Mouse (Mus musculus) embryonic facial prominence, embryonic 10.5 days (tissue): ENCODE data around the gene Fyco1. TPM values are rescaled to one million over a fixed set of nuclear protein-coding genes. Genes with fewer than 3 reads are reported as not detected.

ENCODE experiments used
- DNase-seq: peaks from one replicate; pipeline ENCODE4 v3.0.0-alpha.2; 2017; ENCODE audit warnings: low spot score
- H3K27ac ChIP-seq: fragments of 300-500 bp; sonication (generic); replicated peaks from 2 replicates; pipeline ENCODE4 v1.5.1; 2016; ENCODE audit warnings: mild to moderate bottlenecking
- H3K27me3 ChIP-seq: fragments of 300-500 bp; sonication (generic); replicated peaks from 2 replicates; pipeline ENCODE4 v1.6.1; 2016; ENCODE audit warnings: low read depth, mild to moderate bottlenecking; ENCODE audit not compliant: poor library complexity, severe bottlenecking
- H3K36me3 ChIP-seq: fragments of 300-500 bp; sonication (generic); replicated peaks from 2 replicates; pipeline ENCODE4 v1.6.1; 2016; ENCODE audit warnings: mild to moderate bottlenecking, moderate library complexity
- H3K4me1 ChIP-seq: fragments of 300-500 bp; sonication (generic); 2 replicates; pipeline ENCODE4 v1.6.1; 2016
- H3K4me3 ChIP-seq: fragments of 300-500 bp; sonication (generic); 2 replicates; pipeline ENCODE4 v1.5.1; 2016; ENCODE audit warnings: mild to moderate bottlenecking, moderate library complexity
- H3K9me3 ChIP-seq: fragments of 300-500 bp; sonication (generic); 2 replicates; pipeline ENCODE4 v1.6.1; 2016; ENCODE audit warnings: mild to moderate bottlenecking
- WGBS: fragments of 180-500 bp; shearing (Covaris S2); methylation state at CpG from one replicate; pipeline ENCODE4 v1.1.7; 2016; 5-methylcytosine and 5-hydroxymethylcytosine counted together
- polyA plus RNA-seq: library from polyadenylated mRNA; unstranded; fragments of >200 nt; fragmentation: Nextera tagmentation; extraction: Ambion mirVana; gene quantifications from 2 replicates; pipeline ENCODE4 v1.2.1, GENCODE M21; 2016

The Fyco1 gene
- polyA plus RNA-seq: 10.9 and 11.2 TPM in 2 replicates

DNA sequence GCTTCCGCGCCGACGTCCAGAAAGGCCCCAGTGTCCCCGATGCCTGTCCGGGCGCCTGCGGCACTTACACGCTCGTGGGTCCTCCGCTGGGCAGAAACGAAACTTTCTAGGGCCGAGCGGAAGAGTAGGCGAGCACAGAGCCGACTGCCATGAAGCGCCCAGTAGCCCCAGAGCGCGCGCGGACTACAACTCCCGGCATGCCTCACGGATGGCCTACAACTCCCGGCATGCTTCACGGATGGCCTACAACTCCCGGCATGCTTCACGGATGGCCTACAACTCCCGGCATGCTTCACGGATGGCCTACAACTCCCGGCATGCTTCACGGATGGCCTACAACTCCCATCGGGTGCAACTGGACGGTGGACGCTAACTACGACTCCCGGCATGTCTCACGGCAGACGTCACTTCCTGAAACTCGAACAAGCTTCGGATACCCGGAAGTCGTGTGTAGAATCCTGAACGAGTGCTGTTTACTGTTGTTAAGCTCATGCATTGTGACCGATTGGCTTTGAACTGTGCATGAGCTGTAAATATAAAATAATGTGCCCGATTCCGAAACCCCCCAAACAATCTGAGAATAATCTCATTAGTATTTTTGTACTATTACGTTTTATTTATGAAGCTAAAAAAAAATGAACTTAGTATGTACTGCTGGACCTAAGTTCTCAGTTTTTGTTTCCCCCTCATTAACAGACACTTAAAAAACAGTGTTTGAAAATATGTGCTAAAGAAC, at the start of gene Fyco1:
TSS of gene Fyco1 (minus strand) at position 187 of the 736 bp plus-strand sequence.
- peaks cover 15% of the 10 kb centered on the region for H3K4me1 ChIP-seq
- WGBS: under 1% methylated on average over 47 of the region's 47 CpGs
- H3K27me3 ChIP-seq: no peaks in the 10 kb centered on the region
- H3K4me3 ChIP-seq: peak within 1 kb of the TSS; percentile 82
- no peaks in the 10 kb centered on the region for H3K36me3 ChIP-seq
- no peaks in the 10 kb centered on the region for H3K9me3 ChIP-seq
- H3K27ac ChIP-seq: peak within 1 kb of the TSS; percentile 93
- DNase-seq: peak; percentile 93

DNA sequence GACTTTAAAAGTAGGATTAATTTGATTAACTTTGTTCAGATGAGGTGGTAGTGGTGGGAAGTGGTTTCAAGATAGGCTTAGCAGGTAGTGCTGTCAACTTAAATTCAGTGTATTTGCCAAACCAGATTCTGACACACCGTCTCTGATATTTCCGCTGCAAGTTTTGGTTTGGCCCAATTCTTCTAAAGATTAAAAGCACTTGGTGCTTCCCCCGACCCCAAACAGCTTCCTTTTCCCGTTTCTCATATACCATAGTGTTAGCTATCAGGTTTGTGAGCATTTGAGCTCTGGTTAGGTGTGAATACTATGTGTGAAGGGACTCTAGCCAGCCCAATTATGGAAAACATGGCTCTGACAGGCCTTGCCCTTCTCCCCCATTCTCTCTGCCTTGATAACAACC, 20.4 kb upstream of the Fyco1 start:
- H3K4me1 ChIP-seq: no peaks in the 10 kb centered on the region
- WGBS: 71% methylated on average over 4 of the region's 4 CpGs
- no peak for DNase-seq
- no peak overlapping the region for H3K27ac ChIP-seq
- H3K4me3 ChIP-seq: no peak overlapping the region
- H3K27me3 ChIP-seq: no peaks in the 10 kb centered on the region
- H3K9me3 ChIP-seq: no peaks in the 10 kb centered on the region
- no peaks in the 10 kb centered on the region for H3K36me3 ChIP-seq

DNA sequence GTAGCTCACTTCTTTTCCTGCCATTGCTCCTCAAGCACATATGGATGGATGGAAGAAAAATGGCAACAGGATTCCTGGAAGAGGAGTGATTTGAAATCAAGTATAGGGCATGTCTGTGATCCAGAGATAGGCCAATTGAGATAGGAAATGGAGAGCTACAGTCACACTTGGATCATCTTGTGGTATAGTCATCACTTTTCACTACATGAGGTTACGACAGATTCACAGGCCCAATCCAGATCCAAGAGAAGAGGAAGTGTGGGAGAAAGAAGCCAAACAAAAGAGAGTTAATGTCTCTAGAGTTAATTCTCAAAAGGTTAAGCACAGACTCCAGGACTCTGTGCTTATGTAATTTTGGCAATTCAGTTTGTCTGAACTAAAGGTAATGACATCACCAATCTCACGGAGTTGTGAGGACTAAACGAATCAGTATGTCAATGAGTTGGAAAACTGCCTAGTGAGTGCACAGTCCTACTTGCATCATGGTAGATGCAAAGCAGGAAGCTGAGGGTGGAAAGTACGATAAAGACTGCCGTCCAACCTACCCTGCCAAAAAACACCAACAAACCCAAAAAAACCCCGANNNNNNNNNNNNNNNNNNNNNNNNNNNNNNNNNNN, 17.6 kb upstream of the Fyco1 start:
- WGBS: 59% methylated on average over 6 of the region's 6 CpGs
- Histone ChIP-seq H3K9me3 (no peaks in the 10 kb centered on the region), H3K4me1 (no peaks in the 10 kb centered on the region), H3K4me3 (no peak overlapping the region), H3K27ac (no peak overlapping the region), H3K36me3 (no peaks in the 10 kb centered on the region), H3K27me3 (no peaks in the 10 kb centered on the region)
- no peak for DNase-seq

DNA sequence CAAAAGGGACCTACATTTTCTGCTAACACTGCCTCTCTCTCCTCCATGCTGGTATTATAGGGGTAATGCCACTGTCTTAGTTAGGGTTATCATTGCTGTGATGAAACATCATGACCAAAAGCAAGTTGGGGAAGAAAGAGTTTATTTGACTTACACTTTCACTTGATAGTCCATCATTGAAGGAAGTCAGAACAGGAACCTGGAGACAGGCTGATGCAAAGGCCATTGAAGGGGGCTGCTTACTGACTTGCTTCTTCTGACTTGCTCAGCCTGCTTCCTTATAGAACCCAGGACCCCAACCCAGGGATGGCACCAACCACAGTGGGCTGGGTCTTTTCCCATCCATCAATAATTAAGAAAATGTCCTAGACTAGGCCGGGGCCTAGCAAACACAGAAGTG, 11.9 kb upstream of the Fyco1 start:
- H3K4me1 ChIP-seq: no peaks in the 10 kb centered on the region
- H3K27ac ChIP-seq: no peak overlapping the region
- H3K9me3 ChIP-seq: no peaks in the 10 kb centered on the region
- no peak for DNase-seq
- H3K4me3 ChIP-seq: no peak overlapping the region
- 89% methylated on average over 1 of the region's 1 CpGs for WGBS
- H3K36me3 ChIP-seq: no peaks in the 10 kb centered on the region
- H3K27me3 ChIP-seq: no peaks in the 10 kb centered on the region

DNA sequence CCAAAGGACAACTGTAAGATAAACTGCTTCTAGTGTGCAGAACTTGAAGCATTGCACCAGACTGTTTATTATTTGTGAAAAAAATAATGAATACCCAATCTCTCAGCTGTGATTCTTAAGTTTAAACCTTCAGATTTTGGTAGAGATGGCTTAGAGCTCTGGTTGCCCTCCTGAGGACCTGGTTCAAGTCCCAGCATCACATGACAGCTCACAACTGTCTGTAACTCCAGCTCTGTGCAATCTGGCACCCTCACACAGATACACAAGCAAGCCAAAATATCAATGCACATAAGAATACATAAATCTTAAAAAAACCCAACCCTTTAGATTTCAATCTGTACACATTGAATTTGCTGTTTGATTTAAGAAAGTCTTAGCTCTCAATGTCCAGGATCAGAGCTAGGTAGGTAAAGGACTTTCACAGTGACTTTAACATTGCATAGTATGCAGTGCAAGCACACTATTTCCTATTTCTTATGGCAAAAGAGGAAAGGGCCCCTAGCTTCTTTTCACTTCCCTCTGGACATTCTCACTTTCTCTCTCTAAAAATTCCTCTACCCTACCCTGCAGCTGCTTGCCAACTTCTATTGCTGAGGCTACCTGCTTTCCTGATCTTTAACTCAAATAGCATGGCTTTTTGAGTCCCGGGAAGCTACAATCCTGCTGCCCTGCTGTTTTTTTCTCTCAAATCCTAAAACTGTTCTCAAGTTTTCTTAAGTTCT, 11.4 kb upstream of the Fyco1 start:
- 90% methylated on average over 1 of the region's 1 CpGs for WGBS
- H3K9me3 ChIP-seq: no peaks in the 10 kb centered on the region
- H3K4me3 ChIP-seq: no peak overlapping the region
- no peaks in the 10 kb centered on the region for H3K36me3 ChIP-seq
- H3K27ac ChIP-seq: no peak overlapping the region
- no peaks in the 10 kb centered on the region for H3K4me1 ChIP-seq
- H3K27me3 ChIP-seq: no peaks in the 10 kb centered on the region
- no peak for DNase-seq

DNA sequence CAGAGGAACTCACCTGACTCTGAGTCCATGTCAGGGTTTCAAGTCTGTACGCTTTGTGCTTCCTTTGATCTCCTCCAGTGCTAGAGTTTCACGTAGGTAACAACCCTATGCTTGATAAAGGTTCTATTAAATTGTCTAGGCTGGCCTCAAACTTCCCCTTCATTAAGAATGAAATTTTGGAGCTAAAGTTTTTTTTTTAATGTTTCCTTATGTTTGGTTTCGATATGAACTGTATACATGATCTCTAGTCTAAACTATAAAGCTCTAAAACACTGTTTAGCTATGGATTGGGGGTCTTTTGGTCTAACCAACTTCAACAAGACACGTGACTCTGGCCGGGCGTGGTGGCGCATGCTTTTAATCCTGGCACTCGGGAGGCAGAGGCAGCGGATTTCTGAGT, 10.2 kb upstream of the Fyco1 start, which contains the start of gene Xcr1:
TSS of gene Xcr1 (minus strand) at position 101 of the 400 bp plus-strand sequence.
- Histone ChIP-seq H3K36me3 (no peaks in the 10 kb centered on the region), H3K27ac (no peak within 1 kb of the TSS), H3K4me1 (no peaks in the 10 kb centered on the region), H3K27me3 (no peaks in the 10 kb centered on the region), H3K4me3 (no peak within 1 kb of the TSS), H3K9me3 (no peaks in the 10 kb centered on the region)
- 84% methylated on average over 9 of the region's 9 CpGs for WGBS
- no peak for DNase-seq

DNA sequence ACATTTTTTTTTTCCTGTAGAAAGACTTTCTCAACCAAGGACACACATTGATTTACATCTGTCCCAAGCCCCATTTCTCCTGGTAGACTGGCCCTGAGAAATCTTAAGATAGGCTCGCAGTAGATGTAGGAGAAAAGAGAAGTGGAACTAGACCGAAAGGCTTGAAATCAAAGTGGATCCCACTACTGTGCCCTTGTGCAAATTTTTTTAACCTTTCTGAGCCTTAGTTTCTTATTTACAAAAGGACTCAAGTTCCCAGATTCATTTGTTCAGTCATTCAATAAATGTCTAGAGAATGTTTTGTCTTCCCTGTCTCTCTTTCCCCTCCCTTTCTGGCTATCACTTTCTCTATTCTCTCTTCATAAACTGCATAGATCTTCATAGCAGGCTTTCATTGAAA, 5.1 kb upstream of the Fyco1 start:
- Histone ChIP-seq H3K27ac (no peak overlapping the region), H3K4me1 (peaks cover 2% of the 10 kb centered on the region; the same call in 1 of the 2 replicates), H3K36me3 (no peaks in the 10 kb centered on the region), H3K9me3 (no peaks in the 10 kb centered on the region), H3K27me3 (no peaks in the 10 kb centered on the region), H3K4me3 (no peak overlapping the region)
- 88% methylated on average over 2 of the region's 2 CpGs for WGBS
- DNase-seq: no peak

DNA sequence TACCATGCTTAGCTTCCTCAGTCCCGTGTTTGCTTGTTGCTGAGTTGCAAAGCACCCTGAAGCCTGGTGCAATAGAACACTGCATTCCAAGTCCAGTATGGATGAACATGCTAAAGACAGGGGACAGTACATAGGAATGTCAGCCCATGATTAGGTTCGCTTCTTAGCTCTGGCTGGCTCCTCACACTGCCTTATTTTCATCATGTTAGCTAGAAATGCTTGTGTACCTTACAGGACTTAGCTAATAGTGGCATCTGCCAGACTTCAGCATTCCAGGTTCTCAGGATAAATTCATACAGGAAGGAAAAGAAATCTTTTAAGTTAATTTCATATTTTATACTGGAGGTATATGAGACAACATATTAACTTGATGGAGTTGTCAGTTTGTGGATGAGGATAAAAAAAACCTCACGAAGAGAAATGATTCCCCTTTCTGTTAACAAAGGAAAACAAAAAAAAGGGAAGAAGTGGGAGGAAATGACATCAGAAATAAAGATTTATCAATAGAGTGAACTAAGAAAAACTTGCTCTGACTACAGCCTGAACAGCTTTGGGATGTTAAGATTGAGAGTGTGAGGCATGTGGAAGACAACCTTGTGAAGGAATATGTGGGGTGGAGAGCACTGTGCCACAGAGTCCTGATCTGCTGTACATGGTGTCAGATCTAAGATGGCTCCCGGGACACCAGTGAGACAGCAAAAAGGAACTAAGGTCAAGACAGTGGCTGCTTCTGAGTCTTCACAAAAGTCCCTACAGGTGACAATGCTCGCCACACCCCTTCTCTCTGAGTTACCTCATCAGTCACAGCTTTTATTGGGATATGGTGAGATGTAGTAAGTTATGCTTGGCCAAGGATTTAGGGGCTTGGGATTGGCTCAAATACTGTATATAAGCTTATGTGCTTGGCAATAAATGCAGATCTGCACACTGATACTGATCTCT, 1.0 kb upstream of the Fyco1 start:
- H3K9me3 ChIP-seq: no peaks in the 10 kb centered on the region
- no peak for DNase-seq
- 65% methylated on average over 5 of the region's 5 CpGs for WGBS
- H3K4me1 ChIP-seq: peaks cover 15% of the 10 kb centered on the region
- peak overlapping the region; percentile 65 for H3K27ac ChIP-seq
- H3K36me3 ChIP-seq: no peaks in the 10 kb centered on the region
- peak overlapping the region; percentile 82 for H3K4me3 ChIP-seq
- H3K27me3 ChIP-seq: no peaks in the 10 kb centered on the region

DNA sequence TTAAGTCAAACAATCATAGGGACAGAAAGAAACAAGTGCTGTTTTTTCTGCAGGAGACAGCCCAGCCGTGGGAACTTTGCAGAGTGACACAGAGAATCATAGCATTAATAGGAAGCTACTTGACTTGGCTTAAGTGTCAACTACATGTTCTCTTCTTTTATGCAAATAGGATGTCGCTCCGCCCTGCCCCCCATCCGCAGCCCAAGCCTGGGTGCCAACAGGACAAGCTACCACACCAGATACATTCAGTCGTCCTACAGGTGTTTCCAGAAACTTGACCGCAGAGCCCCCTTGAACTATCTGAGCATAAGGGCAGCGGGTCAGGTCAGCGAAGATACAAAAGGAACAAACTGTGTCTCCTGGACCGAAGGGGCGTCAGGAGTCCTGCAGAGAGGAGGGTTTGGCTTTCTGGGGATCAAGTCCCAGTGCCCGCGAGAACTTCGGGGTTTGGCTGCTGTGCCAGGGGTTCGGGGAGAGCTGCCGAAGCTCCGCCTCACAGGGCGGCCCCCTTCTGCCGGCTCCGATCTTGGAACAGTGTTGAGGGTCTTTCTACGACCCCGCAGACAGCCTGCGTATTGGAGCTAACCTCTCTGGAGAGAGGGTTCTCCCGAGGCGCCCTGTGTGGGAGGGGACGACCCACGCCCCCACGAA, 512 bp downstream of the Fyco1 start:
- Histone ChIP-seq H3K4me1 (peaks cover 15% of the 10 kb centered on the region), H3K9me3 (no peaks in the 10 kb centered on the region), H3K27ac (peak overlapping the region; percentile 93), H3K27me3 (no peaks in the 10 kb centered on the region), H3K4me3 (peak overlapping the region; percentile 82), H3K36me3 (no peaks in the 10 kb centered on the region)
- DNase-seq: peak; percentile 75
- WGBS: under 1% methylated on average over 27 of the region's 27 CpGs

DNA sequence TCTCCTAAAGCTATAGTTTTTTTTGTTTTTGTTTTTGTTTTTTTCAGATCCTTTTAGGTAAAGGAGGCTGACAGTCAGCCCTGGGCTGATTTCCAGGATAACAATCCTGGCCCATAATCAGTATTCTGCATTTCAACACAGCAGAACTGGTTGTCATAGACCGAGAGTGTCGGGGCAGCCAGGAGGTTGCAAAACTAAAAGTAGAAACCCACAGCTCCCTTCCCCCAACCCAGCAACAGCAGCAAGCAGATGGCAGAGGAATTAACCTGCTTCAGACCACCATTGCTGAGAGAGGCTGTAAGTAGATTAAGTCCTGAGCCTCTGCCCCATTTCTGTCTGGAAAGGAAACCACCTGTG, 1.0 kb downstream of the Fyco1 start:
- Histone ChIP-seq H3K4me3 (peak overlapping the region; percentile 82), H3K27ac (0 out of 2 replicates have a peak overlapping the region, but pooled peaks have one; percentile 93), H3K27me3 (no peaks in the 10 kb centered on the region), H3K36me3 (no peaks in the 10 kb centered on the region), H3K9me3 (no peaks in the 10 kb centered on the region), H3K4me1 (peaks cover 15% of the 10 kb centered on the region)
- DNase-seq: no peak
- WGBS: 16% methylated on average over 2 of the region's 2 CpGs

DNA sequence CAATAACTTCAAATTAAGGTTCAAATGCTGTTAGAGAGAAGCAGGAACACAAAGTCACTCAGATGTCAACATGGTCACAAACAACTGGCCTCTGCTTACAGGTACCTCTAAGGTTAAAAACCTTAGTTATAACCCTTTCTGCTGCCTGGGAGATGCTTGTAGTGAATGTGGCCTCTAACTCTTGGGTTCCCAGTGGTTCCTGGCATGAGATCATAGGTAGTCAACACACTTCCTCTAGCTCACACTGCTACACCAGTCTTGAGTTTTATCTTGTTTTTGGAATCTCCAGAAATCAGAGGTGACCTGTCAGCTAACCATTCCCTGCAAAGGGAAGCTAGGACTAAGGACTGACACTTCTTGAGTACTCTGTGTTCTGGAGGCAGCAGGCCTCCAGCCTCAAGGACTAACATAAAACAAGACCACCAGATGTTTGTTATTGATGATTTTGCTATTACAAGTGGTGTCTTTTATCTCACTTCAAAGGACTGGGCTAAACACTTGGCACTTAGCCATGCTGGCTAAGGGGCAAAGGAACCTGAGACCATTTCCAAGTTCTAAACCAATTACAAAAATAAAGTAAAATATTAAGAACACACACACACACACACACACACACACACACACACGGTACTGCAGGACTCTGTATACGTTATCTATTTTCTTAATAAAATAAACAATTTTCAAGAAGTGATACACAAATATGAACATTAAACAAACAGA, 1.6 kb downstream of the Fyco1 start:
- no peaks in the 10 kb centered on the region for H3K9me3 ChIP-seq
- H3K4me3 ChIP-seq: peak overlapping the region; percentile 82
- H3K36me3 ChIP-seq: no peaks in the 10 kb centered on the region
- no peak overlapping the region for H3K27ac ChIP-seq
- WGBS: 74% methylated on average over 2 of the region's 2 CpGs
- DNase-seq: no peak
- H3K4me1 ChIP-seq: peaks cover 15% of the 10 kb centered on the region
- H3K27me3 ChIP-seq: no peaks in the 10 kb centered on the region
